Mouse (Mus musculus) liver, embryonic 14.5 days (tissue): ENCODE data around the gene Nhlrc4.

Source experiments
- CTCF ChIP-seq: IDR thresholded peaks from 2 replicates; pipeline ENCODE4 v1.5.1; 2016; ENCODE audit warnings: antibody characterized with exemption, low read depth, control low read depth
- EP300 ChIP-seq: IDR thresholded peaks from 2 replicates; pipeline ENCODE4 v1.6.1; 2016; ENCODE audit warnings: antibody characterized with exemption, low read depth

DNA sequence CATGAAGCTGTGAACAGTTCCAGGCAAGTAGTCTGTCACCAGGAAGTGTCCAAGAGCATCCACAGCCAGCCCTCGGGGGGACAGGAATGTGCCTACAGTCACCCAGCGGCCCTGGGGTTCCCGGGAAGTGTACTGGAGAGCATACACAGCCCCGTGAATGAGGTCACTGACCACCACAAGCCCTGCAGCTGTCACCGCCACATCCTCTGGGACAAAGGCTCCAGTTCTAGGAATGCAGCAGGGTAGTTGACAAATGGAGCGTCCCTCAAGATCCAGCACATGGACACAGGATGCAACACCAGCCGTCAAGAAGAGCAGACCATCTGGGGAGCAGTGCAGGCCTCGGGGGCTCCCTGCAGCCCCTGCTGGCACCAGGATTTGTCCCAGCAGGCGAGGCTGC is 992 bp downstream of the Nhlrc4 start:
- TF ChIP-seq CTCF = no peak
- no peak for TF ChIP-seq EP300
